Mouse (Mus musculus) embryonic fibroblast, embryonic 13.5 days (primary cell): ENCODE data around the gene Gm6993.

Experiments
- CTCF ChIP-seq: IDR thresholded peaks from 2 replicates; pipeline ENCODE4 v1.5.1; 2011; ENCODE audit warnings: mild to moderate bottlenecking, control low read depth, low read length, moderate library complexity, borderline replicate concordance; ENCODE audit not compliant: insufficient read depth
- POLR2A ChIP-seq: IDR thresholded peaks from 2 replicates; pipeline ENCODE4 v1.6.1; 2011; ENCODE audit warnings: low read depth, mild to moderate bottlenecking, control low read depth, low read length, moderate library complexity

GRCm38 (mm10) chr12:31208766-31209165, 31.8 kb upstream of the Gm6993 start:
- TF ChIP-seq CTCF (no peak), POLR2A (no peak)
